Mouse (Mus musculus): Measurements from ENCODE around the gene Dagla. TPM values are rescaled to one million over a fixed set of nuclear protein-coding genes. Genes with fewer than 3 reads are reported as not detected.

Dagla gene
- total RNA-seq, 1 experiment from 2014 or later, result not detected

- no peak for ATAC-seq (replicated peaks; ENCODE audit: insufficient number of reproducible peaks, low FRiP score, low TSS enrichment, poor library complexity, severe bottlenecking)
These were observed 81.1 kb downstream of the Dagla start for GRCm38 (mm10) chr19:10223561-10223960.

GRCm38 (mm10) chr19:10222656-10223055 is 82.0 kb downstream of the Dagla start:
- no peak for ATAC-seq (replicated peaks; ENCODE audit: insufficient number of reproducible peaks, low FRiP score, low TSS enrichment, poor library complexity, severe bottlenecking)

GRCm38 (mm10) chr19:10221585-10221984 is 83.1 kb downstream of the Dagla start:
- ATAC-seq (replicated peaks; ENCODE audit: insufficient number of reproducible peaks, low FRiP score, low TSS enrichment, poor library complexity, severe bottlenecking), result no peak

GRCm38 (mm10) chr19:10219593-10219992 is 85.1 kb downstream of the Dagla start:
- ATAC-seq (replicated peaks; ENCODE audit: insufficient number of reproducible peaks, low FRiP score, low TSS enrichment, poor library complexity, severe bottlenecking), result no peak

GRCm38 (mm10) chr19:10219108-10219507 is 85.6 kb downstream of the Dagla start:
- no peak for ATAC-seq (replicated peaks; ENCODE audit: insufficient number of reproducible peaks, low FRiP score, low TSS enrichment, poor library complexity, severe bottlenecking)

- no peak for ATAC-seq (replicated peaks; ENCODE audit: insufficient number of reproducible peaks, low FRiP score, low TSS enrichment, poor library complexity, severe bottlenecking)
These were observed 88.6 kb downstream of the Dagla start for GRCm38 (mm10) chr19:10216101-10216500.

GRCm38 (mm10) chr19:10213796-10214471 is 90.7 kb downstream of the Dagla start:
- no peak for ATAC-seq (replicated peaks; ENCODE audit: insufficient number of reproducible peaks, low FRiP score, low TSS enrichment, poor library complexity, severe bottlenecking)

- ATAC-seq (replicated peaks; ENCODE audit: insufficient number of reproducible peaks, low FRiP score, low TSS enrichment, poor library complexity, severe bottlenecking), result no peak
These were observed 93.8 kb downstream of the Dagla start for GRCm38 (mm10) chr19:10210885-10211284.

GRCm38 (mm10) chr19:10208851-10209250 is 95.8 kb downstream of the Dagla start:
- ATAC-seq (replicated peaks; ENCODE audit: insufficient number of reproducible peaks, low FRiP score, low TSS enrichment, poor library complexity, severe bottlenecking), result no peak

GRCm38 (mm10) chr19:10205051-10205450 is 99.6 kb downstream of the Dagla start:
- ATAC-seq (replicated peaks; ENCODE audit: insufficient number of reproducible peaks, low FRiP score, low TSS enrichment, poor library complexity, severe bottlenecking), result no peak

- ATAC-seq (replicated peaks; ENCODE audit: insufficient number of reproducible peaks, low FRiP score, low TSS enrichment, poor library complexity, severe bottlenecking), result no peak
These were observed 100.1 kb downstream of the Dagla start for GRCm38 (mm10) chr19:10204616-10205001.

- peak; percentile 88 for ATAC-seq (replicated peaks; ENCODE audit: insufficient number of reproducible peaks, low FRiP score, low TSS enrichment, poor library complexity, severe bottlenecking)
These were observed 100.6 kb downstream of the Dagla start, which contains the start of the genes Tmem258 and Fen1 for GRCm38 (mm10) chr19:10203848-10204615. TSS of gene Tmem258 (plus strand) at chr19:10204014. TSS of gene Fen1 (minus strand) at chr19:10204169.

GRCm38 (mm10) chr19:10203146-10203847 is 101.4 kb downstream of the Dagla start:
- ATAC-seq (replicated peaks; ENCODE audit: insufficient number of reproducible peaks, low FRiP score, low TSS enrichment, poor library complexity, severe bottlenecking), result no peak; the same call in 1 of the 2 replicates

GRCm38 (mm10) chr19:10198723-10199122 is 106.0 kb downstream of the Dagla start:
- ATAC-seq (replicated peaks; ENCODE audit: insufficient number of reproducible peaks, low FRiP score, low TSS enrichment, poor library complexity, severe bottlenecking), result peak; percentile 67; the same call in 1 of the 2 replicates

GRCm38 (mm10) chr19:10198286-10198685 is 106.4 kb downstream of the Dagla start:
- no peak for ATAC-seq (replicated peaks; ENCODE audit: insufficient number of reproducible peaks, low FRiP score, low TSS enrichment, poor library complexity, severe bottlenecking)

GRCm38 (mm10) chr19:10197130-10197529 is 107.5 kb downstream of the Dagla start:
- no peak for ATAC-seq (replicated peaks; ENCODE audit: insufficient number of reproducible peaks, low FRiP score, low TSS enrichment, poor library complexity, severe bottlenecking)

Measured in monocyte, adult 5-6 weeks (primary cell).